Mouse (Mus musculus): ENCODE data around the gene Smc1b.
"Not testable (repeated sequence)": the region's sequence is repeated elsewhere in the genome, so short reads cannot be mapped to it uniquely, and the experiment has no call there.

Gene Smc1b

DNA sequence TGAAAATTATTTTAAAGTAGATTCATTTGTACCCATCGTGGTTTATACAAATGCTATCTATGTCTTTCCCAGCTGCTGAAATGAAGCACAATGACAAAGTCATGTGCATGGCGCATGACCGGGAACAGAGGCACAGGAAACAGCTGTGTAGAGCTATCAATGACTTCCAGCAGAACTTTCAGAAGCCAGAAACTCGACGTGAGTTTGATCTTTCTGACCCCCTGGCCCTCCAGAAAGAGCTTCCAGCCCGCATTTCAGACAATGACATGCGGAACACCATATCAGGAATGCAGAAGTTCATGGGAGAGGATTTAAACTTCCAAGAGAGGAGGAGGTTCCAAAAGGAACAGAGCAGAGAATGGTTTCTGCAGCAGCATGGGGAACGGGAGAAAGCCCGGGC, 3.4 kb upstream of the Smc1b start:
- DNase-seq (ENCODE audit: low spot score in 2 of 2) = no peak

DNA sequence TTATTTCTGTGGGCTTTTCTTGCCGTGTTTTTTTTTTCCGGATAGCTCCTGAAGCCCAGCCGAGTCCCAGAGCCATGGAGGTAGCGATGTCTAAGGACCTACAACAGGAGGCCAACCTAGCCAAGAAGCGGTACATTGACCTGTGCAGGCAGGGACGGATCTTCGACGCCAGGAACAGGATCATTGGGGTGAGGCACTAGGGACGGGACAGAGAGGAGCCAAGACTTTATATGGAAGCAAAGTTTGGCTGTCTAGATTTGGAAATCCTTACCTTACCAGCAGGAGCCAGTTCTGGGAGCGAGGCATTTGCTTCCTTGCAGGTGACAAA, 393 bp upstream of the Smc1b start:
- DNase-seq (ENCODE audit: low spot score in 2 of 2) = no peak

DNA sequence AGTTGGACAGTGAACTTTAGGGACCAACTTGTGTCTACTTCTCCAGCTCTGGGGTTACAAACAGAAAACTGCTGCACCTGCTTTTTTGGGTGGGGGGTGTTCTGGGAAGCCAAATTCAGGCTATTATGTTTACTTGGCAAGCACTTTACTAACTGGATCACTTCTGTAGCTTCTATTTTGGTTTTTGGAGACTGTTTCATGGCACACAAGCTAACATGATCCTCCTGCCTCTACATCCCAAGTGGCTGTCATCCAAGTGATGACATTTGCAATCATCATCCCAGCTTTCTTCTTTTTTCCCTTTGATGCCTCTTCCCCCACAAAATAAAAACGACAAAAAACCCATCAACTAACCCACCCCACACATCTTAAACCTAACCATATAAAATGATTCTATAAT, 46.1 kb downstream of the Smc1b start:
- no peak for DNase-seq (ENCODE audit: low spot score in 2 of 2)

GRCm38 (mm10) chr15:85072651-85073050, 59.1 kb downstream of the Smc1b start:
- no peak for DNase-seq (ENCODE audit: low spot score in 2 of 2)

DNA sequence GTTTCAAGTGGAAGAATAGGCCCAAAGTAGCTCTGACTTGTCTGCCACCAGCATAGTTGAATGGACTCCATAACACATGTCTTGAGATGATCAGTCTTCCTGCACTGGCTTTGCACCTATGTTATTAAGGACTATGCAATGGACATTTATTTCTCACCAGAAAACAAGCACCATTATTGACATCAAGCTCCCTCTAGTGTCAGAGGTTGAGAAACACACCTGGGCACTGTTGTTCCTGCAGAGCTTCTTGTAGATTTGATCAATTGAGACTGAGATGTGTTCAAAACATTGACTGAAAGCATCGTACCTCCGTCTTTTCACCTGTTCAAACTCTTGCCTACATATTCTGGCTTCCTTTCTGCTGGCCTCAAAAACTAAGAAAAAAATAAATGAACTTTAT, 61.2 kb downstream of the Smc1b start:
- DNase-seq (ENCODE audit: low spot score in 2 of 2) = no peak

DNA sequence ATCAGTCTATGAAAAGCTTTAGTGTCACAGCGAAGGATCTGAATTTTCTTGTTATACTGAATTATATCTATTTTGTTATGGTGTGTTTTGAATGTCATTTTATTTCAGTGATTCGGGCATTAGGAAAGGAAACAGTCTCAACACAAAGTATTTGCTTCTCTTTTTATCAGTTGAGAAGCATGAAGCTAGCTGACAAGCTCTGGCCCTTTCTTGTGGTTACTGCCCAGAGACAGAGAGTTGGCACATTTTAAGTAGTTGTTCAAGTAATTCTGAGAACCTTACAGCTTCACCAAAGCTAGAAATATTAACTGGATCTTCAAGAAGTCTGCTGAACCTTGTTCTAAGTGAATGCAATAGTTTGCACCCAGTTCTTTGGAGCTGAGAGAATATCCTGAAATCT, 68.3 kb downstream of the Smc1b start:
- no peak for DNase-seq (ENCODE audit: low spot score in 2 of 2)

- DNase-seq (ENCODE audit: low spot score in 2 of 2) = no peak
Observed at GRCm38 (mm10) chr15:85055186-85055585, 76.6 kb downstream of the Smc1b start.

DNA sequence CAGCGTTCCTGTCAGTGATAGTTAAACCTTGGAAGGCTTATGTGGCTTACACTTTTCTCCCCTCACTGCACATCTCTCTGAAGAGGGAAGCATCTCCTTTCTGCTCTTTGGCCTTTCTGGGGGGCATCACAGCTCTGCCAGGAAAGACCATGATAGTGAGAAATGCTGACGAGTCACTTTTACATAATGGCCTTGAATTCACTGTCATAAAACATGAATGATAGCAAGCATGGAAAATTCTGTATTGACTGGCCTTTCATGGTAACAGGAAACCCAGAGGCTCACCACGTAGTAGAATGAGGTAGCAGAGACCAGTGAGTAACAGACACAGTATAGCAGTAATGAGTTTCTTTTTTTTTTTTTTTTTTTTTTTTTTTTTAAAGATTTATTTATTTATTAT, 77.7 kb downstream of the Smc1b start:
- no peak for DNase-seq (ENCODE audit: low spot score in 2 of 2)

- no peak for DNase-seq (ENCODE audit: low spot score in 2 of 2)
Observed at GRCm38 (mm10) chr15:85049758-85050157, 82.0 kb downstream of the Smc1b start.

- no peak for DNase-seq (ENCODE audit: low spot score in 2 of 2)
Observed at GRCm38 (mm10) chr15:85047865-85048264, 83.9 kb downstream of the Smc1b start.

DNA sequence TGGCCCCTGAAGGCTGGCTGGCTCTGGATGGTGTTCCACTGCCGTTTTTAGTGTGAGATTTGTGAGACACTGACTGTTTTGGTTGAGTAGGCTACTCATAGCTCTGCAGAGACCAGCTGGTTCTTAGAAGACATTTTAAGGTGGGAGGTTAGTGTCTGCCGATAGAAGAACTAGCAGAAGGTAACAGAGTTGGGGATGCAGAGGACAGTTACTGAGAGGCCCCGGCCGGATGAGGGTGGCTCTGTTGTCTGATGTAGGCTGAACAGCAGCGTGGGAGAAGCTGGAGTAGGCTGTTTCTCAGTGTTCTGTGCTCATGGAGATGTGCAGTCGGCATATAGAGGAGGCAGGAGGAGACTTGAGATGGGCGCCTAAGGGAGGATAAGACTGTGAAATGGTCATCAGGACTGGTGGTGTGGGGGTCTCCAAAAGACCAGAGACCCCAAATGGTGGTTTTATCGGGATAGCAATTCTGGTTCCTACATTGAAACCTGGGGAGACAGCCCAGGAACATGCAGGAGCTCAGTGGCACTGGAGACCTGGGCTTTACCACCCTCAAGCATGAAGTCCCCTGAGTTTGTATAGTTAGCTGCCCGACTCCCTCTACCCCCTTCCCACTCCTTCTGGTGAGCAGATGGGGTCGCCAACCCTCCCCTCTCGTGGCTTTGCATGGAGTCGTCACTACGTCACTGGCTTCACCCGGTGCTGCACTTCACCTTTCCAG, 85.4 kb downstream of the Smc1b start:
- no peak for DNase-seq (ENCODE audit: low spot score in 2 of 2)

- DNase-seq (ENCODE audit: low spot score in 2 of 2) = no peak
Observed at GRCm38 (mm10) chr15:85043761-85044160, 88.0 kb downstream of the Smc1b start.

DNA sequence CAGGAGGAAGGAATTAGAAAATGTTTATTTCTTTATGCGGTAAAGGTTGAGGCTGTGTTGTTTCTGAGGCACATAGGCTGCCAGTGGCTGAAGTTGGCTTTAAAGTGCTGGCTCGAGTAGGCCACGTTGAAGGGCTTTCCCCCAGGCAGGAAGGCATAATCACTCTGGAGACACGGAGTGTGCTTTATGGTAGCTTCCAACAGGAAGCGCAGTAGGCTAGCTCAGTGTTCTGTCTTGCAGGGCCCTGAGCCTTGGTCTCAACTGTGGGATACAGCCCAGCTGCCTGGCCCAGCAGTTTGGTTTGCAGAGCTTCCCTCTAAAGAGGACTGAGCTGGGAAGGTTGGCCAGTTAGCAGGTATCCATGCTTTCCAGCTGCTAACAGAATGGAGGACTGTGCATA, 88.6 kb downstream of the Smc1b start:
- DNase-seq (ENCODE audit: low spot score in 2 of 2) = no peak

DNA sequence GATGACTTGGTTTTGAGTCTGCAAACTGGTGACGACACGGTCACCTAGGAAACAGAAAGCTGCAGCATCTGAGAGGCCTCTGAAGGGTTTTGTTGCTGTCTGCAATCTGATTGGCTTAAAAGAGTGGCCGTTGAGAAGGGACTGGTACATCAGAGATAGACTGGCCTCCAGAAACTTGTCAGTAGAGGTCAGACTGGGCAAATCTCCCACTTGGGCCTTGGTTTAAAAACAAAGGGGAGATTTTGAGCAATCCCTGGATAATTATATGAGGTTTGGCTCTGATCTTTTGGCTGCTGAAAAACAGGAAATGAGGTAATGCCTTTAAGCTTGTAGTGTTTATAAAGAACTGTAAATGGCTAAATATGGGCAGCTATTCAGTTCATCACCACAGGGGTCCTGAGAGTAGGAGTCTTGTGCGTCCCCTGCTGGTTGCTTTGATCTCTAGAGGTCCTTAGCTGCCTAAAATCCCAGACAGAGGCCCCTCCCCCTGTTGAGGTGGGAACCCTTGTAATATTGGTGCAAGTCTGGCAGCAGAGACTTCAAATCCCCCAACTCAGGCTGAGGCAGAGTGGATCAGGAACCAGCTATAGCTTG, 89.3 kb downstream of the Smc1b start:
- DNase-seq (ENCODE audit: low spot score in 2 of 2) = peak; percentile 69 to 87

- DNase-seq (ENCODE audit: low spot score in 2 of 2) = no peak
Observed at GRCm38 (mm10) chr15:85041546-85042225, 90.1 kb downstream of the Smc1b start.

GRCm38 (mm10) chr15:85037343-85037690, 94.4 kb downstream of the Smc1b start:
- DNase-seq (ENCODE audit: low spot score in 2 of 2) = no peak

DNA sequence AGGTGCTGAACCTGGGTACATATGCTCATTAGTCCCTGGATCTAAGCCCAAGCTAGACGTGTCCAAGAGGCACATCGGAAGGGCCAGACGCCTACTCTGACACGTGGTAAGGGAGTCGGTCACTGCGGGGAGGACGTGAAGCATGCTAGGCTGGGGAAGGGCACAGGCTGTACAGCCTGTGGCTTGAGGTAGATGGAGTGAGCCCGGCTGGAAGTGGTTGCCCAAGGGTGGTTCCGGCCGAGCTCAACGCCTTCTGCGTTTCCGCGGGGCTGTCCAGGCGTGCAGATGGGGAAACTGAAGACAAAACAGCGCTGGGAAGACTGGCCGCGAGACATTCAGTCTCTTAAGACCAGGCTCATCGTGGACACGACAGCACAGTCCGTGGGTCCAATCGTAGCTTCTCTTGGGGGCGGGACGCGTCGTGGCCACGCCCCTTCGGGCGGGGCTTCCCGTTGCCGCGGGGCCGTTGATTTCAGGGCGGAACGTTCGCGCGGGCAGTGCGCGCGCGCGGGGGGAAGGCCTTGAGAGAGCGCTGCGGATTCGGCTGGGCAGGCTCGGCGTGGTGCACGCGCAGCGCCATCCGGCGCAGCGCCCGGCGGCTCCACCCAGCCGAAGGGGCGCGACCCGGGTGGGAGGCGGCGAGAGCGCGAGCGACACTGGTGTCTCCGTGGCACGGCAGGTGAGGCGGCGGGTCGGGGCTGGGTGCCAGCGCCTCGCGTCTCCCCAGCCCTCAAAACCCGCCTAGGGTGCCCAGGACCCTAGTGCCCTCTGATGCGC, 95.0 kb downstream of the Smc1b start:
- peak; percentile 98 for DNase-seq (ENCODE audit: low spot score in 2 of 2)

DNA sequence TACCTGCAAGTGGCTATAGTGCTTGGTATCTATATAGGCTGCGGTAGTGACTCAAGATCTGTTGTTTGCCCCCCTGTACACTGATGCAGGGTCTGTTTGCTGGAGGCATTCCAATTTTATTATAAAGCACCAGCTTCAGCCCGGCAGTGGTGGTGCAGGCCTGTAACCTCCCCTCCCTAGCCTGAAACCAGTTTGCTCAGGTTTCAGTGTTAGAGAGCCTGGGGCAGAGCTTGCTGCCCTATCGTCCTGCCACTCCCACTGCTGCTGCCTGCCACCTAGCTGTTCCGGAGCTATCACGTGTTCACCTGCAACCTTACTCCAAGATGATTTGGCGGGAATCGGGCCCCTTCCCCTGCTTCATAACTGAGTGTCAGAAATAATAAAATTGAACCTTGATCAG, 97.8 kb downstream of the Smc1b start:
- DNase-seq (ENCODE audit: low spot score in 2 of 2) = peak in 1 of 2 experiments; percentile 37

- no peak for DNase-seq (ENCODE audit: low spot score in 2 of 2)
Observed at GRCm38 (mm10) chr15:85031866-85032265, 99.9 kb downstream of the Smc1b start.

DNA sequence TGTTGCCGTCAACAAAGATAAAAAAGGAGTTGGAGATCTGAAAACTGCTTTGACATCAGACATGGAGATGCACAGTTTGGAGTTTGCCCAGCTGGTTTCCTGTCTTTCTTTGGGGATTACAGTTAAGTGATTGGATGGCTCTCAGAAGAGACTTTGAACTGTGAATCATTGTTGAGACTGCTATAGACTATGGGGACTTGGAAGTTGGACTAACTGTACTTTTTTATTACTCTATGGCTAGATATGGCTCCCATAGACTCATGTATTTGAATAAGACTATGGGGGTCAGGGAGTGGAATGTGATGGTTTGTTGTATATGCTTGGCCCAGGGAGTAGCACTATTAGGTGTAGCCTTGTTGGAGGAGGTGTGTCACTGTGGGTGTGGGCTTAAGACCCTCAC, 101.1 kb downstream of the Smc1b start:
- not testable (repeated sequence) for DNase-seq (ENCODE audit: low spot score in 2 of 2)

DNA sequence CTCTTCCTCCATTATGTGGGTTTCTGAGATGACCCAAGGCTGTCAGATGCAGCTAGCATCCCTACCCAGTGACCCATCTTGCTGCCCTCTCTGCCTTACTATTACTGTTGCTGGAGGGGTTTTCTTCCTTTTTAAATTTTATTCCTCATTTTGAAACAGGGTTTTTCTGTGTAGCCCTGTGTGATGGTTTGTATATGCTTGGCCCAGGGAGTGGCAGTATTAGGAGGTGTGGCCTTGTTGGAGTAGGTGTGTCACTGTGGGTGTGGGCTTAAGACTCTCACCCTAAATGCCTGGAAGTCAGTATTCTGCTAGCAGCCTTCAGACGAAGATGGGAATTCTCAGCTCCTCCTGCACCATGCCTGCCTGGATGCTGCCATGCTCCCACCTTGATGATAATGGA, 103.1 kb downstream of the Smc1b start, which contains the start of gene Fam118a:
Gene Fam118a, plus strand, starts transcription at position 301 of the 400 bp plus-strand sequence.
- DNase-seq (ENCODE audit: low spot score in 2 of 2) = not testable (repeated sequence)

- no peak for DNase-seq (ENCODE audit: low spot score in 2 of 2)
Observed at GRCm38 (mm10) chr15:85027740-85028139, 104.0 kb downstream of the Smc1b start.

Measured in urinary bladder, postnatal 4 days (tissue).